Mouse (Mus musculus): ENCODE measurements around the gene Sort1. TPM values are rescaled to one million over a fixed set of nuclear protein-coding genes. Genes with fewer than 3 reads are reported as not detected.

The Sort1 gene
- total and polyA plus RNA-seq, 3 experiments = 1.3 to 4.1 (median 2.3) TPM

DNA sequence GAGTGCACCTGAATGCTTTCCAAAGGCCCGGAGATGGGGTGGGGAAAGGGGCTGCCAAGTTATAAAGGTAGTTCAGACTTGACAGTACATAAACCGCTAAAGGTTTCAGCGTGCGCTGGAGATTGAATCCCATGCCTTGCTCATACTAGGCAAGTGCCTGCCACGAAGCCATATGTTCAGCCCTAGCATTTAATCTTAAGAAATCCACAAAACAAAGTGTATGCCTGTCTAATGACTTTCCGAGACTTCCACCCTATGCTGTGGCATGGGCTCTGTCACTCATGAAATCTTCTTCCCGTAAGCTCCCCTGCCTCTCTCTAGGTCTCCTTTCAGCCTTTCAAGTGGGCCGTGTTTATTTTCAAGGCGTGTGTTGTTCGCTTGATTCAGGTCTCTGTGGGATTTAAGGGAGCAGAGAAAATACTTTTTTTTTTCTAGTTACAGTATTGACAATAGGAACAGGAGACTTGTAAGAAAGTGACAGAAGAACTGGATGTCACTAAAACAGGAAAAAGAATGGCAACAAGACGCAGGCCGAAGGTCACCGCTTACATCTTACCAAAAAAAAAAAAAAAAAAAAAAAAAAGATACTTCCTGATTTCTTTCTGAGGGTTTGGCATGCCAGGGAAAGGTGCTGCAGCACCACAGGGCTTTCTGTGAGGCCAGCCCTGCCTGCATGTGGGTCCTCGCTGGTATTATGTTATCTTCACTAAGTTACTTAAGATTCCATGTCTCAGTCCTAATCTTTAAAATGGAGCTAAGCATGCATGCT, 3.0 kb downstream of the Sort1 start:
- H3K9me3 ChIP-seq (replicated peaks) = no peaks in the 10 kb centered on the region
- DNase-seq (ENCODE audit: low spot score) (no peak), ATAC-seq (ENCODE audit: extremely low read depth, insufficient number of reproducible peaks, low FRiP score, poor library complexity, severe bottlenecking) (no peak)
- peaks cover 17% of the 10 kb centered on the region for H3K4me1 ChIP-seq (ENCODE audit: insufficient read depth, low read depth, low read length)
- H3K36me3 ChIP-seq (replicated peaks) = peaks cover under 1% of the 10 kb centered on the region
- no peak for TF ChIP-seq POLR2AphosphoS5 (IDR thresholded peaks at IDR 0.05; ENCODE audit: insufficient replicate concordance, low read depth, low read length)
- no peak for TF ChIP-seq TAL1 (conservative IDR thresholded peaks at IDR 0.05; ENCODE audit: low read depth, low read length)
- TF ChIP-seq GATA1 (IDR thresholded peaks at IDR 0.05; ENCODE audit: borderline replicate concordance, low read length) = no peak
- TF ChIP-seq GATA2 (IDR thresholded peaks at IDR 0.05; ENCODE audit: borderline replicate concordance, low read depth, low read length) = no peak
- TF ChIP-seq CTCF (IDR thresholded peaks at IDR 0.05; ENCODE audit: low read depth, low read length) = no peak
- H3K27me3 ChIP-seq (ENCODE audit: insufficient read depth, low read length) = peaks cover 18% of the 10 kb centered on the region
- H3K4me3 ChIP-seq (ENCODE audit: low read depth, low read length) = no peak overlapping the region

DNA sequence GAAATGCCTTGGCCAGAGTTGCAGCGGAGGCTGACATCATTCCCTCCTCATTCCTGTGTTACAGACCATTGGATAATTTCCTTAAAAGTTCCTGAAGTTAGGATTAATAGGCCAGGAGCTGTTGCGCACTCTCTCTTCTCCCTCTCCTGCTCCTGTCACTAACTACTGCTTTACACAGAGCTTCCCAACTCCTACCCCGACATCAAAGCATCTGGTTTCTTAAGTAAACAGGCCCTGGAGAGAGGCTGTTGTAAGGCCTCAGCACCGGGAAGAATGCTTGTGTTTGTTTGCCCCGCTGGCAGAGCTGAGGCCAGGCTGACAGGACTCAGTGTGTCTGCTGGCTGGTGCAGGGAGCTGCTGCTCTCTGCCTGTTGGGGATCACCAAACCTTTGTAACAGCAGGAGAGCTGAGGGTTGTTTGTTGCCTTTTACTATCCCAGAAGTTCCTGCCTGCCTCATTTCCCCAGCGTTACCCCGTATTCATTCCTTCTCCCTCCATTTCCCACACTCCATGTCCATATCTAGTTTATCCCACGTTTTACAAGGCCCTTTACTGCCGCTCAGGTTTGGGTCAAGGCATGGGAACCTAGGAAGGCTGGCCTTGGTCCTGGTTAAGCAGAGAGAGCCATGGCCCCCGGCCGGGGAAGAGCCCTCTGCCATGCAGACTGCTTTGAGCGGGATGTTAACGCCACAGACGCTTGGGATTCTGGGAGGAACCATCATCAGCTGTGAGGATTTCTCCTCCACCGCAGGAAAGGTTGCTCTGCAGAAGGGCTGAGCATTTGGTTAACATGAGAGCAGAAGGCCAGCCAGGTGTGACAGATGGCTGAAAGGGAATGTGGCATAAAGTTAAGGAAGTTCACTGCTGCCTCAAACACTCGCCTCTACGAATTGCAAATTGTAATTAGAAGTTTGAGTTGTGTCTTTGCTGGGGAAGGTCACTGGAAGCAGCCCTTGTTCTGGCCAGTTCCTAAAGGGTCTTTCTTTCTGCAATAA, 4.2 kb downstream of the Sort1 start:
- Histone ChIP-seq H3K4me1 (ENCODE audit: insufficient read depth, low read depth, low read length) (peaks cover 16% of the 10 kb centered on the region), H3K9me3 (replicated peaks) (no peaks in the 10 kb centered on the region), H3K36me3 (replicated peaks) (no peaks in the 10 kb centered on the region), H3K4me3 (ENCODE audit: low read depth, low read length) (no peak overlapping the region), H3K27me3 (ENCODE audit: insufficient read depth, low read length) (peaks cover 18% of the 10 kb centered on the region)
- TF ChIP-seq GATA1 (IDR thresholded peaks at IDR 0.05; ENCODE audit: borderline replicate concordance, low read length) (no peak), GATA2 (IDR thresholded peaks at IDR 0.05; ENCODE audit: borderline replicate concordance, low read depth, low read length) (no peak)
- DNase-seq (ENCODE audit: low spot score) (no peak), ATAC-seq (ENCODE audit: extremely low read depth, insufficient number of reproducible peaks, low FRiP score, poor library complexity, severe bottlenecking) (no peak)

DNA sequence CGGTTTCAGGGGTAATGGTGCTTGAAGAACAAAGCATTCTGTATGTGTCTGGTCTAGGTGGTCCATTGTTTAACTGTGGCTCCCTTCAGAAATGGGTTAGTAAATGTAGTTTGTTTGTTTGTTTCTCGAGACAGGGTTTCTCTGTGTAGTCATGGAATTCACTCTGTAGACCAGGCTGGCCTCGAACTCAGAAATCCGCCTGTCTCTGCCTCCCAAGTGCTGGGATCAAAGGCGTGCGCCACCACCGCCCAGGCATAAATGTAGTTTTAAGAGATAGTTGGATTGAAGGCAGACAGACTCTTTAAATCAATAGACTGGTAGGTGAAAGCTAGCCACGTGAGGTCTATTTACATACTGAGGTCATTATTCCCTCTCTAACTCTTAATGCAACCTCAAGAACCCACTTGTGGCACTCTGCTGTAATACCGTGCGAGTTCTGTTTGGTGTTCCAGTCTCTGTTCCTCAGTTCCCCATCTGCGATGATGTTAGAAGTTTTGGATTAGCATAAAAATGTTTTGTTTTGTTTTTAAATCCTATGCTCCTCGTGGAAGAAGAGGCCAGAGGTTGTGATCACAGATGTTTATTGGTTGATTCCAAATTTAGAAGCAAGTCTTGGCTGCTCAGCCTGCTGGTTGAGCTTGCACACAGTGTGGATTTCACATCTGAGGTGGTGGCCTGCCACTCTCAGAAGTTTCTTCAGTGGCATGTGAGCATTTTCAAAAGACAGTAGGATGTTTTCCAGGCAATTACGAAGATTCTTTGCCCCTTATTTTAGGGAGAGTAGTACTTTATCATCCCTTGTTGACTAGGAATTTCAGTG, 5.6 kb downstream of the Sort1 start:
- Histone ChIP-seq H3K4me1 (ENCODE audit: insufficient read depth, low read depth, low read length) (peaks cover 8% of the 10 kb centered on the region), H3K27me3 (ENCODE audit: insufficient read depth, low read length) (peaks cover 17% of the 10 kb centered on the region), H3K4me3 (ENCODE audit: low read depth, low read length) (no peak overlapping the region), H3K36me3 (replicated peaks) (no peaks in the 10 kb centered on the region), H3K9me3 (replicated peaks) (no peaks in the 10 kb centered on the region)
- DNase-seq (ENCODE audit: low spot score) (no peak), ATAC-seq (ENCODE audit: extremely low read depth, insufficient number of reproducible peaks, low FRiP score, poor library complexity, severe bottlenecking) (no peak)
- no peak for TF ChIP-seq GATA1 (IDR thresholded peaks at IDR 0.05; ENCODE audit: borderline replicate concordance, low read length)
- TF ChIP-seq GATA2 (IDR thresholded peaks at IDR 0.05; ENCODE audit: borderline replicate concordance, low read depth, low read length) = no peak

GRCm38 (mm10) chr3:108291036-108291799, 7.3 kb downstream of the Sort1 start:
- Histone ChIP-seq H3K4me3 (ENCODE audit: low read depth, low read length) (no peak overlapping the region), H3K36me3 (replicated peaks) (no peaks in the 10 kb centered on the region), H3K27me3 (ENCODE audit: insufficient read depth, low read length) (peaks cover 5% of the 10 kb centered on the region; the same call in 1 of the 2 replicates), H3K4me1 (ENCODE audit: insufficient read depth, low read depth, low read length) (peaks cover 16% of the 10 kb centered on the region), H3K9me3 (replicated peaks) (no peaks in the 10 kb centered on the region)
- TF ChIP-seq TAL1 (conservative IDR thresholded peaks at IDR 0.05; ENCODE audit: low read depth, low read length) (no peak), POLR2AphosphoS5 (IDR thresholded peaks at IDR 0.05; ENCODE audit: insufficient replicate concordance, low read depth, low read length) (no peak), CTCF (IDR thresholded peaks at IDR 0.05; ENCODE audit: low read depth, low read length) (no peak), GATA1 (IDR thresholded peaks at IDR 0.05; ENCODE audit: borderline replicate concordance, low read length) (no peak), GATA2 (IDR thresholded peaks at IDR 0.05; ENCODE audit: borderline replicate concordance, low read depth, low read length) (no peak)
- DNase-seq (ENCODE audit: low spot score) (no peak), ATAC-seq (ENCODE audit: extremely low read depth, insufficient number of reproducible peaks, low FRiP score, poor library complexity, severe bottlenecking) (no peak)

GRCm38 (mm10) chr3:108294398-108294797, 10.5 kb downstream of the Sort1 start:
- H3K36me3 ChIP-seq (replicated peaks) = no peaks in the 10 kb centered on the region
- no peak for DNase-seq (ENCODE audit: low spot score)
- ATAC-seq (ENCODE audit: extremely low read depth, insufficient number of reproducible peaks, low FRiP score, poor library complexity, severe bottlenecking) = no peak
- TF ChIP-seq TAL1 (conservative IDR thresholded peaks at IDR 0.05; ENCODE audit: low read depth, low read length) (no peak), POLR2AphosphoS5 (IDR thresholded peaks at IDR 0.05; ENCODE audit: insufficient replicate concordance, low read depth, low read length) (no peak), GATA1 (IDR thresholded peaks at IDR 0.05; ENCODE audit: borderline replicate concordance, low read length) (no peak)
- no peaks in the 10 kb centered on the region for H3K27me3 ChIP-seq (ENCODE audit: insufficient read depth, low read length)
- no peaks in the 10 kb centered on the region for H3K9me3 ChIP-seq (replicated peaks)
- no peak overlapping the region for H3K4me3 ChIP-seq (ENCODE audit: low read depth, low read length)
- H3K4me1 ChIP-seq (ENCODE audit: insufficient read depth, low read depth, low read length) = peaks cover 24% of the 10 kb centered on the region

Measured in G1E (cell line).